Mouse (Mus musculus): Measurements from ENCODE around the gene Pla2g12b. TPM values are rescaled to one million over a fixed set of nuclear protein-coding genes. Genes with fewer than 3 reads are reported as not detected.

The Pla2g12b gene
- polyA plus RNA-seq, 1 experiment from 2014 or later = not detected

DNA sequence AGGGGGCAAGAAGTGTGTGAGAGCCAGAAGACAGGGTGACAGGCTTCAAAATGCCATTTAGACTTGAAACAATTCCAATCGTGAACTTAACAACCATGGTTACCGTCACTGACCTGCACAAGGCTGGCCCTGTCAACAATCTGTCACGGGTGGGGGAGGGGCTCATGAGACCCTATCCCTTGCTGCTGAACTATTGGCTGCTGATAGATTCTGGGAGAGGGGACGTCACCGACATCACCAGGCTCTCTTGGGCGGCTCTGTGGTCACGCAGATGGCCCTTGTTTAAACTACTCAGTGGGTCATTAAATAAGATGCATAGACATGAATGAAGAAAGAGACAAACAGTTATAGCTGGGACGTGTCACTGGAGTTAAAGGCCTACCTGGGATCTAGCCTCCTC is 41.2 kb downstream of the Pla2g12b start:
- Histone ChIP-seq H3K27ac (no peak overlapping the region), H3K36me3 (replicated peaks) (no peaks in the 10 kb centered on the region), H3K4me3 (replicated peaks) (no peak overlapping the region), H3K9ac (no peak overlapping the region), H3K27me3 (no peaks in the 10 kb centered on the region), H3K4me2 (no peak overlapping the region), H3K9me3 (no peaks in the 10 kb centered on the region), H3K4me1 (0 out of 2 replicates have a peak, but pooled peaks cover 5% of the 10 kb centered on the region)
- ATAC-seq (ENCODE audit: low FRiP score) = no peak
- WGBS = 66% methylated on average over 8 of the region's 8 CpGs

DNA sequence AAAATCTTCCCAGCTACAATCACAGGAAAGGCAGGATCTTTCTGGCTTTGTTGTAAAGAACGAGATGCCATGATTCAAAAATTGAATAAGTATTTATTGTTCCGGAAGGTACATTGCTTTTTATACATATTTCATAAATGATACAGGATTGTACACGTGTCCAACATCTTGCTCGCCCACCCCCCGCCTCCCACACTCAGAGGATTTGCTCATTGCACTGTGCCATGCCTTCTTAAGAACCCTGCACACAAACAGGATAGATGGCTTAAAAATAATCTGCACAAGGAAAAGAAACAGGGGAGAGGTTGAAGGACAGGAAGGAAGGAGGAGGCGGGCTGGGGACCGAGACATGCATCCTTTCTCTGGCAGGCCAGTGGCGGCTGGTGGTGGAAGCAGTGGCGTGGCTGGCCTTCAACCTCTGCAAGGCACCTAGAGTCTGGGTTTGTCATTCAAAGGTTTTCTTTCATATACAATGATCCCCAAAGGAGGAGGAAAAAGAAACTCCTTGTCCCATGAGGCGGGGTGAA is 43.5 kb downstream of the Pla2g12b start:
- H3K4me2 ChIP-seq = no peak overlapping the region
- H3K9ac ChIP-seq = no peak overlapping the region
- no peak for ATAC-seq (ENCODE audit: low FRiP score)
- 87% methylated on average over 10 of the region's 10 CpGs for WGBS
- no peaks in the 10 kb centered on the region for H3K27me3 ChIP-seq
- no peaks in the 10 kb centered on the region for H3K9me3 ChIP-seq
- no peak overlapping the region for H3K4me3 ChIP-seq (replicated peaks)
- H3K4me1 ChIP-seq = 0 out of 2 replicates have a peak, but pooled peaks cover 5% of the 10 kb centered on the region
- no peak overlapping the region for H3K27ac ChIP-seq
- H3K36me3 ChIP-seq (replicated peaks) = no peaks in the 10 kb centered on the region

DNA sequence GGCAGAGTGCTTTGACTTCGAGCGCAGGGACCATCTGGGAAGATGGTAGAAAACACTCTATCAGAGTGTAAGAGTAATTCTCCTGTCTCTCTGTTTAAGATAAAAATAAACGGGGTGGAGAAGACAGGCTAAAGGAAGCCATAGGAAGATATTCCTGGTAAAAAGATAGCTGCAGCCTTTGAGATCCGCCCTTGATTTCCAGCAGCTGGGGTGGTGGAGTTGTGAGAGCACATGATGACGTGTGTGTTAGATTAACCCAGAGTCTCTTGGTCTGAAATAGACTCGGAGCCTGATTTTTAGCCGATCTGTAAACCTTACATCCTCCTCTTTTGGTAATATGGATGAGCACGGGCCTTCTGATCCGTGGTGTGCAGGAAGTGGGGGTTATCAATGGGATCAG is 44.1 kb downstream of the Pla2g12b start:
- H3K4me3 ChIP-seq (replicated peaks) = no peak overlapping the region
- H3K27me3 ChIP-seq = no peaks in the 10 kb centered on the region
- H3K4me1 ChIP-seq = 0 out of 2 replicates have a peak, but pooled peaks cover 5% of the 10 kb centered on the region
- no peaks in the 10 kb centered on the region for H3K36me3 ChIP-seq (replicated peaks)
- 87% methylated on average over 9 of the region's 9 CpGs for WGBS
- H3K4me2 ChIP-seq = no peak overlapping the region
- no peak for ATAC-seq (ENCODE audit: low FRiP score)
- H3K9me3 ChIP-seq = no peaks in the 10 kb centered on the region
- H3K27ac ChIP-seq = no peak overlapping the region
- H3K9ac ChIP-seq = no peak overlapping the region

DNA sequence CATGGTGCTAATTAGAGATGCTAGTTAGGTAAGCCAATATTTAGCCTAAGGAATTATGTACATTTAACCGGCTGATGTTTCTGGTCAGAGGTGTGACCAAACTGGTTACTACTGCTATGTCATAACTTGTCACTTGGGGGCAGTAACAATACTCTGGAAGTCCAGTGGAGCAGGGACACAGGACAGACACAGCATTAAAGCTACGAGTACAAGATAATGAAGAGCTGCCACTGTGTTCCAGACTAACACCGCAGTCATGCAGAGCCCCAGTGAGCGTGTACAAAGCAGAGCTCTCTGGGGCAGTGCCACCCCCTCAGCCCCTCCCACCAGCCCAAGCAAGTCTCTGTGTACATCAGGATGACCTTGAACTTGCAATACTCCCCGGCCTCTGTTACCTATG is 48.4 kb downstream of the Pla2g12b start:
- Histone ChIP-seq H3K36me3 (replicated peaks) (no peaks in the 10 kb centered on the region), H3K4me3 (replicated peaks) (no peak overlapping the region), H3K9me3 (no peaks in the 10 kb centered on the region), H3K27me3 (no peaks in the 10 kb centered on the region), H3K9ac (no peak overlapping the region), H3K27ac (no peak overlapping the region), H3K4me2 (no peak overlapping the region), H3K4me1 (no peaks in the 10 kb centered on the region)
- WGBS = 47% methylated on average over 5 of the region's 5 CpGs
- ATAC-seq (ENCODE audit: low FRiP score) = peak; percentile 71; the same call in 1 of the 2 replicates

DNA sequence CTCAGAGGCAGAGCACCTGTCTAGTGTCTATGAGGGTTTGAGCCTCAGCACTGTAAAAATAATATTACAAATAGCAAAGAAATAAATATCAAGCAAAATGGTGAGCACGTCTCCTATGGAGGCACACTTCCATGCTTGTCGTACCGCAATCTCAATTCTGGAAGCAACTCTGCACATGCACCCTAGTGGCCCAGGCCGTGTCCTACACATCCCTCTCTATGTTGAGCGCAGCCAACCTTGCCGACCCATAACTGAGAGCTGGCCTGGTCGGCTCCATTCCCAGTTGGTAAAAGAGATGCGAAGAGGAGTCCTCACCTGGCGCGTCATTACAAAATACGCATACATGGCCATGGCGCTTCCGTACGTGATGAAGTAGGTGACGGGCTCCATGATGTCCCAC is 51.2 kb downstream of the Pla2g12b start:
- ATAC-seq (ENCODE audit: low FRiP score) = no peak
- Histone ChIP-seq H3K27me3 (no peaks in the 10 kb centered on the region), H3K4me1 (no peaks in the 10 kb centered on the region), H3K36me3 (replicated peaks) (no peaks in the 10 kb centered on the region), H3K9ac (no peak overlapping the region), H3K9me3 (no peaks in the 10 kb centered on the region), H3K27ac (no peak overlapping the region), H3K4me3 (replicated peaks) (no peak overlapping the region), H3K4me2 (no peak overlapping the region)
- 98% methylated on average over 15 of the region's 15 CpGs for WGBS

DNA sequence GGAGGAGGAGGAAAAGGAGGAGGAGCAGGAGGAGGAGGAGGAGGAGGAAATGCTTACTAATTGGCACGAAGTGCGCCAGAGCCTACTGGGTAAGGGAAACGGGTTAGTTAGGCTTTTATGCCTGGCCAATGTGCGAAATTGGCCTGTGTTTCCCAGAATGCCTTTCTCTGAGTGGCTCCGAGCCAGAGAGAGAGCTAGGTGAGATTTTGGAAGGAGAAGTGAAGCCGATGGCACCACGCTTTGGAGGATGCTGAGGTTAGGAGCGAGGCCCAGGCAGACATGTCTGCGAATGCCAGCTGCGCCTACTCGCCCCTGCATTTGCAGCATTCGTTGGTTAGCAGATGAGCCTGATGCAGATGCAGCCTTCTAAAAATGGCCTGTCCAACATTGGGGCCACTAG is 56.3 kb downstream of the Pla2g12b start:
- Histone ChIP-seq H3K27me3 (no peaks in the 10 kb centered on the region), H3K4me1 (no peaks in the 10 kb centered on the region), H3K4me3 (replicated peaks) (no peak overlapping the region), H3K4me2 (no peak overlapping the region), H3K36me3 (replicated peaks) (no peaks in the 10 kb centered on the region), H3K9me3 (no peaks in the 10 kb centered on the region), H3K9ac (no peak overlapping the region), H3K27ac (no peak overlapping the region)
- ATAC-seq (ENCODE audit: low FRiP score) = no peak
- 88% methylated on average over 12 of the region's 12 CpGs for WGBS

DNA sequence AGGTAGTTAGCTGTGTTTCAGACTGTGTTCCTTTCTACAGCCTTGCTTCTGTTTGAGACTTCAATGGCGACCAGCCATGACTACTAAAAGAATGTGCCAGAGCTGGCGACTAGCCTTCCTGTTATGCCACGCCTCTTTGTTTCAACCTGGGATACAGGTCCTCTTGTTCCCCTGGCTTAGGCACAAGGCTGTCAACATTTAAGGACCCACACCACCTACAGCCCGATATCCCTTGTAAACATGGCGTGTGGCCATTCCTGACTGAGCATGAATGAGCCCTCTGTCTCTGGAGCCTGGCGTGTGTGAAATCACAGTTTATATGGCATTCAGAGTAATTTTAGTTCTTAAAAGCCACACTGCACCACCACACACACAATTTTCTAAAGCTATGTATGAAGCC is 58.8 kb downstream of the Pla2g12b start:
- Histone ChIP-seq H3K27ac (no peak overlapping the region), H3K27me3 (no peaks in the 10 kb centered on the region), H3K4me1 (no peaks in the 10 kb centered on the region), H3K9ac (no peak overlapping the region), H3K36me3 (replicated peaks) (no peaks in the 10 kb centered on the region; the same call in 1 of the 2 replicates), H3K4me3 (replicated peaks) (no peak overlapping the region), H3K4me2 (no peak overlapping the region), H3K9me3 (no peaks in the 10 kb centered on the region)
- WGBS = 91% methylated on average over 6 of the region's 6 CpGs
- ATAC-seq (ENCODE audit: low FRiP score) = no peak

DNA sequence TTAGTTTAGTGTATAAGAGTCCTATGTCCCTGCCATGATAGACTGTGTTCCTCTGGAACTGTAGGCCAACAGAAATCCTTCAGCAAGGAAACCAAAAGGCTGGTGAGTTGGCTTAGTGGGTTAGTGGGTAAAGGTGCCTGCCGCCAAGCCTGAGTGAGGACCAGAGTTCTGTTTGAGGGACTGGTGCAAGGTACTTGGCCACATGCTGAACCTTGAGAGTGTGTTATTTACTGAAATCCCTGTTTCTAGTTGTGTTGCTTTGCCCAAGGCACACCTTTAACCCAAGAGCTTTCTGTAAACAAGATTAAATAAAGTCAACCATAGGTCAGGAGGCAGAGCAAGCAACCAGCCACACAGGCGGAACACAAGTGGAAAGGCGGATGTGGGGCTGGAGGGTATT is 62.1 kb downstream of the Pla2g12b start:
- Histone ChIP-seq H3K9me3 (no peaks in the 10 kb centered on the region), H3K9ac (no peak overlapping the region), H3K27me3 (no peaks in the 10 kb centered on the region), H3K27ac (no peak overlapping the region), H3K36me3 (replicated peaks) (no peaks in the 10 kb centered on the region; the same call in 1 of the 2 replicates), H3K4me3 (replicated peaks) (no peak overlapping the region), H3K4me1 (no peaks in the 10 kb centered on the region), H3K4me2 (no peak overlapping the region)
- no peak for ATAC-seq (ENCODE audit: low FRiP score)
- WGBS = 78% methylated on average over 3 of the region's 3 CpGs

DNA sequence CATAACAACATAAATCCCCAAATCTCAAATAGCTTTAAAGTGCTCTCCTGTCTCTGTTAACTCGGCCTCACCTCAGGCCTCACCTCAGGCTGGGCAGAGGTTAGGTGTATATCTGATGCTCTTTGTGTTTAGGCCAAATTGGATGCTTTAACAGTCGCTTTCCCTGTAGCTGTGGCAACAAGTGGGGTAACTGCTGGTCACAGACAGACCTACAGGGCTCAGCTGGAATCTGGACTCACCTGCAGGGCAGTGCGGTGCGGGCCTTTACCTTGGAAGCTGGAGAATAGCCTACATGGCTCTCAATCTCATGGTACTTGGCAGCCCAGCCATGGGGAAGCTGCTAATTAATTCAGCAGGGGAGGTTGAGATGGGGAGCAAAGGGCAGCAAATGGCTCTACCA is 63.2 kb downstream of the Pla2g12b start:
- no peak overlapping the region for H3K4me3 ChIP-seq (replicated peaks)
- no peaks in the 10 kb centered on the region for H3K9me3 ChIP-seq
- 92% methylated on average over 4 of the region's 4 CpGs for WGBS
- no peak for ATAC-seq (ENCODE audit: low FRiP score)
- H3K27ac ChIP-seq = no peak overlapping the region
- no peaks in the 10 kb centered on the region; the same call in 1 of the 2 replicates for H3K36me3 ChIP-seq (replicated peaks)
- H3K9ac ChIP-seq = no peak overlapping the region
- H3K4me2 ChIP-seq = no peak overlapping the region
- H3K27me3 ChIP-seq = no peaks in the 10 kb centered on the region
- no peaks in the 10 kb centered on the region for H3K4me1 ChIP-seq

DNA sequence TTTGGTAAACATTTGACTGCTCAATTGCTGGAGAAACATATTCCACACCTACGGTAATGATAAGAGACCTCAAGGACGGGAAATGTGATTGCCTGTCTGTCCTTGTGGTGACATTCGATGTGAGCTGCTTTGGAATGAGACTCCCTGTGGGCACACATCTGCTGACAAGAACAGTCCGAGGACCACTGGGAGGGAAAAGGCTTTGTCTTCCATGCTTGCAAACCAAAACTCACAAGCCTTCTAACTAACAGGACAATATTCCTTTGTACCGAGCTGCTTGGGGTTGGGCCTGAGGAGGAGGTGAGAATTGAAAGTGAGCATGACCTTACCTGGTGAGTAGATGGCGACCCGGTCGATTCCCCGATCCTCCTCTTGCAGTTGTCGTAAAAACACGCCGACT is 63.8 kb downstream of the Pla2g12b start:
- H3K27ac ChIP-seq = no peak overlapping the region
- no peak overlapping the region for H3K4me3 ChIP-seq (replicated peaks)
- no peak overlapping the region for H3K9ac ChIP-seq
- H3K4me2 ChIP-seq = no peak overlapping the region
- 85% methylated on average over 12 of the region's 12 CpGs for WGBS
- H3K27me3 ChIP-seq = no peaks in the 10 kb centered on the region
- no peak for ATAC-seq (ENCODE audit: low FRiP score)
- no peaks in the 10 kb centered on the region for H3K4me1 ChIP-seq
- H3K36me3 ChIP-seq (replicated peaks) = no peaks in the 10 kb centered on the region; the same call in 1 of the 2 replicates
- no peaks in the 10 kb centered on the region for H3K9me3 ChIP-seq

DNA sequence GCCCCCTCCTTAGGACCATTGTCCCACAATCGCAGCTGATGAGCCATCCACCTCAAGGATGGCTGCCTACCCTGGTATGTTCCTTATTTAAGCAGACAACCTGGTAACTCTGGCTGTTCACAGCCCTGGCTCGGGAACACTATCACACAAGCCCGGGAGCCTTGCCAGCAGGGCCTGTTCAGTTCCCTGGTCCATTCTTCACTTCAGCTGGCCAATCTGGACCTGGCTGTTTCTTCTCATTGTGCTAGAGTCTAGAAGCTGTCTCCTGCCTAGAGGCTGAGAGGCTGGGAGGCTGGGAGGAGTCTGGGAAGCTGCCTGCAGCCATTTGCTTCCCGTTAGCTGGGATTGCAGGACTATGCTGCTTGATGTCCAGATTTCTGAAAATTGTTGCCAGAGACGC is 67.0 kb downstream of the Pla2g12b start:
- Histone ChIP-seq H3K27me3 (no peaks in the 10 kb centered on the region), H3K4me3 (replicated peaks) (no peak overlapping the region), H3K9me3 (no peaks in the 10 kb centered on the region), H3K4me2 (no peak overlapping the region), H3K27ac (no peak overlapping the region), H3K9ac (no peak overlapping the region), H3K4me1 (no peaks in the 10 kb centered on the region), H3K36me3 (replicated peaks) (no peaks in the 10 kb centered on the region; the same call in 1 of the 2 replicates)
- 81% methylated on average over 5 of the region's 5 CpGs for WGBS
- ATAC-seq (ENCODE audit: low FRiP score) = no peak
